Mouse (Mus musculus): Measurements from ENCODE around the gene Lrba. TPM values are rescaled to one million over a fixed set of nuclear protein-coding genes. Genes with fewer than 3 reads are reported as not detected.

Gene Lrba
- polyA plus RNA-seq, 1 experiment from 2014 or later = 4.2 TPM

GRCm38 (mm10) chr3:86202449-86202848 is 22.0 kb upstream of the Lrba start:
- no peak overlapping the region for H3K9ac ChIP-seq (ENCODE audit: low read depth, low read length)
- DNase-seq (ENCODE audit: low spot score) (no peak), ATAC-seq (replicated peaks; ENCODE audit: low FRiP score) (no peak)
- no peak overlapping the region for H3K4me3 ChIP-seq (ENCODE audit: low read depth, low read length)
- H3K4me2 ChIP-seq = no peak overlapping the region
- no peak overlapping the region for H3K27ac ChIP-seq (ENCODE audit: low read depth, low read length)
- no peaks in the 10 kb centered on the region for H3K9me3 ChIP-seq (ENCODE audit: control insufficient read depth, low read length)
- H3K27me3 ChIP-seq (replicated peaks; ENCODE audit: control insufficient read depth, insufficient read depth, low read length) = no peaks in the 10 kb centered on the region
- 67% methylated on average over 3 of the region's 3 CpGs for WGBS
- H3K4me1 ChIP-seq (replicated peaks; ENCODE audit: control insufficient read depth, insufficient read depth, low read length) = no peaks in the 10 kb centered on the region
- H3K36me3 ChIP-seq (ENCODE audit: control insufficient read depth, insufficient read depth, low read length) = no peaks in the 10 kb centered on the region

GRCm38 (mm10) chr3:86204608-86205358 is 19.7 kb upstream of the Lrba start:
- H3K4me2 ChIP-seq = no peak overlapping the region
- no peaks in the 10 kb centered on the region for H3K9me3 ChIP-seq (ENCODE audit: control insufficient read depth, low read length)
- H3K9ac ChIP-seq (ENCODE audit: low read depth, low read length) = no peak overlapping the region
- no peaks in the 10 kb centered on the region for H3K36me3 ChIP-seq (ENCODE audit: control insufficient read depth, insufficient read depth, low read length)
- H3K4me3 ChIP-seq (ENCODE audit: low read depth, low read length) = no peak overlapping the region
- H3K27ac ChIP-seq (ENCODE audit: low read depth, low read length) = no peak overlapping the region
- H3K27me3 ChIP-seq (replicated peaks; ENCODE audit: control insufficient read depth, insufficient read depth, low read length) = no peaks in the 10 kb centered on the region
- H3K4me1 ChIP-seq (replicated peaks; ENCODE audit: control insufficient read depth, insufficient read depth, low read length) = no peaks in the 10 kb centered on the region
- 87% methylated on average over 6 of the region's 6 CpGs for WGBS
- ATAC-seq (replicated peaks; ENCODE audit: low FRiP score) (no peak), DNase-seq (ENCODE audit: low spot score) (no peak)

- Histone ChIP-seq H3K27ac (ENCODE audit: low read depth, low read length) (no peak overlapping the region), H3K4me3 (ENCODE audit: low read depth, low read length) (no peak overlapping the region), H3K9ac (ENCODE audit: low read depth, low read length) (no peak overlapping the region), H3K9me3 (ENCODE audit: control insufficient read depth, low read length) (no peaks in the 10 kb centered on the region), H3K27me3 (replicated peaks; ENCODE audit: control insufficient read depth, insufficient read depth, low read length) (no peaks in the 10 kb centered on the region), H3K4me1 (replicated peaks; ENCODE audit: control insufficient read depth, insufficient read depth, low read length) (no peaks in the 10 kb centered on the region), H3K4me2 (no peak overlapping the region), H3K36me3 (ENCODE audit: control insufficient read depth, insufficient read depth, low read length) (no peaks in the 10 kb centered on the region)
- DNase-seq (ENCODE audit: low spot score) = no peak
- ATAC-seq (replicated peaks; ENCODE audit: low FRiP score) = no peak
- 69% methylated on average over 2 of the region's 2 CpGs for WGBS
These were observed 17.9 kb upstream of the Lrba start for GRCm38 (mm10) chr3:86206556-86206955.

- 71% methylated on average over 10 of the region's 10 CpGs for WGBS
- H3K27me3 ChIP-seq (replicated peaks; ENCODE audit: control insufficient read depth, insufficient read depth, low read length) = no peaks in the 10 kb centered on the region
- H3K4me1 ChIP-seq (replicated peaks; ENCODE audit: control insufficient read depth, insufficient read depth, low read length) = no peaks in the 10 kb centered on the region
- ATAC-seq (replicated peaks; ENCODE audit: low FRiP score) = no peak
- H3K36me3 ChIP-seq (ENCODE audit: control insufficient read depth, insufficient read depth, low read length) = no peaks in the 10 kb centered on the region
- no peak overlapping the region for H3K27ac ChIP-seq (ENCODE audit: low read depth, low read length)
- no peak overlapping the region for H3K4me2 ChIP-seq
- no peaks in the 10 kb centered on the region for H3K9me3 ChIP-seq (ENCODE audit: control insufficient read depth, low read length)
- DNase-seq (ENCODE audit: low spot score) = no peak
- no peak overlapping the region for H3K9ac ChIP-seq (ENCODE audit: low read depth, low read length)
- H3K4me3 ChIP-seq (ENCODE audit: low read depth, low read length) = no peak overlapping the region
These were observed 14.1 kb upstream of the Lrba start for GRCm38 (mm10) chr3:86210267-86210939.

- Histone ChIP-seq H3K36me3 (ENCODE audit: control insufficient read depth, insufficient read depth, low read length) (no peaks in the 10 kb centered on the region), H3K27ac (ENCODE audit: low read depth, low read length) (no peak overlapping the region), H3K4me3 (ENCODE audit: low read depth, low read length) (no peak overlapping the region), H3K27me3 (replicated peaks; ENCODE audit: control insufficient read depth, insufficient read depth, low read length) (no peaks in the 10 kb centered on the region), H3K9ac (ENCODE audit: low read depth, low read length) (no peak overlapping the region), H3K4me2 (no peak overlapping the region), H3K4me1 (replicated peaks; ENCODE audit: control insufficient read depth, insufficient read depth, low read length) (no peaks in the 10 kb centered on the region), H3K9me3 (ENCODE audit: control insufficient read depth, low read length) (no peaks in the 10 kb centered on the region)
- 62% methylated on average over 3 of the region's 3 CpGs for WGBS
- no peak for DNase-seq (ENCODE audit: low spot score)
- ATAC-seq (replicated peaks; ENCODE audit: low FRiP score) = no peak
These were observed 13.5 kb upstream of the Lrba start for GRCm38 (mm10) chr3:86210959-86211358.

- Histone ChIP-seq H3K27ac (ENCODE audit: low read depth, low read length) (no peak overlapping the region), H3K4me3 (ENCODE audit: low read depth, low read length) (no peak overlapping the region), H3K27me3 (replicated peaks; ENCODE audit: control insufficient read depth, insufficient read depth, low read length) (no peaks in the 10 kb centered on the region), H3K9ac (ENCODE audit: low read depth, low read length) (no peak overlapping the region), H3K4me1 (replicated peaks; ENCODE audit: control insufficient read depth, insufficient read depth, low read length) (no peaks in the 10 kb centered on the region), H3K4me2 (no peak overlapping the region), H3K36me3 (ENCODE audit: control insufficient read depth, insufficient read depth, low read length) (no peaks in the 10 kb centered on the region), H3K9me3 (ENCODE audit: control insufficient read depth, low read length) (no peaks in the 10 kb centered on the region)
- DNase-seq (ENCODE audit: low spot score) (no peak), ATAC-seq (replicated peaks; ENCODE audit: low FRiP score) (no peak)
- 82% methylated on average over 4 of the region's 4 CpGs for WGBS
These were observed 10.2 kb upstream of the Lrba start for GRCm38 (mm10) chr3:86214248-86214647.

GRCm38 (mm10) chr3:86223634-86224313 is 706 bp upstream of the Lrba start:
- H3K27me3 ChIP-seq (replicated peaks; ENCODE audit: control insufficient read depth, insufficient read depth, low read length) = no peaks in the 10 kb centered on the region
- DNase-seq (ENCODE audit: low spot score) (no peak), ATAC-seq (replicated peaks; ENCODE audit: low FRiP score) (peak; percentile 92)
- H3K9me3 ChIP-seq (ENCODE audit: control insufficient read depth, low read length) = no peaks in the 10 kb centered on the region
- peak overlapping the region; percentile 95 for H3K4me3 ChIP-seq (ENCODE audit: low read depth, low read length)
- H3K36me3 ChIP-seq (ENCODE audit: control insufficient read depth, insufficient read depth, low read length) = no peaks in the 10 kb centered on the region
- no peaks in the 10 kb centered on the region; the same call in 1 of the 2 replicates for H3K4me1 ChIP-seq (replicated peaks; ENCODE audit: control insufficient read depth, insufficient read depth, low read length)
- under 1% methylated on average over 78 of the region's 79 CpGs for WGBS
- peak overlapping the region; percentile 95 for H3K9ac ChIP-seq (ENCODE audit: low read depth, low read length)
- H3K27ac ChIP-seq (ENCODE audit: low read depth, low read length) = peak overlapping the region; percentile 91
- peak overlapping the region; percentile 98 for H3K4me2 ChIP-seq

- peaks cover 2% of the 10 kb centered on the region; the same call in 1 of the 2 replicates for H3K36me3 ChIP-seq (ENCODE audit: control insufficient read depth, insufficient read depth, low read length)
- under 1% methylated on average over 28 of the region's 28 CpGs for WGBS
- no peaks in the 10 kb centered on the region; the same call in 1 of the 2 replicates for H3K4me1 ChIP-seq (replicated peaks; ENCODE audit: control insufficient read depth, insufficient read depth, low read length)
- peak overlapping the region; percentile 95 for H3K9ac ChIP-seq (ENCODE audit: low read depth, low read length)
- H3K4me3 ChIP-seq (ENCODE audit: low read depth, low read length) = peak overlapping the region; percentile 95
- no peaks in the 10 kb centered on the region for H3K9me3 ChIP-seq (ENCODE audit: control insufficient read depth, low read length)
- ATAC-seq (replicated peaks; ENCODE audit: low FRiP score) = no peak
- DNase-seq (ENCODE audit: low spot score) = peak; percentile 88
- H3K27me3 ChIP-seq (replicated peaks; ENCODE audit: control insufficient read depth, insufficient read depth, low read length) = no peaks in the 10 kb centered on the region
- H3K27ac ChIP-seq (ENCODE audit: low read depth, low read length) = peak overlapping the region; percentile 91
- peak overlapping the region; percentile 98 for H3K4me2 ChIP-seq
These were observed 241 bp upstream of the Lrba start for GRCm38 (mm10) chr3:86224314-86224563.

Measured in liver, embryonic 11.5 days (tissue).